Mouse (Mus musculus): Measurements from ENCODE around the gene Hdac9.
A peak's percentile ranks its signal among the peaks of the same experiment; 100 is the strongest.

The Hdac9 gene

DNA sequence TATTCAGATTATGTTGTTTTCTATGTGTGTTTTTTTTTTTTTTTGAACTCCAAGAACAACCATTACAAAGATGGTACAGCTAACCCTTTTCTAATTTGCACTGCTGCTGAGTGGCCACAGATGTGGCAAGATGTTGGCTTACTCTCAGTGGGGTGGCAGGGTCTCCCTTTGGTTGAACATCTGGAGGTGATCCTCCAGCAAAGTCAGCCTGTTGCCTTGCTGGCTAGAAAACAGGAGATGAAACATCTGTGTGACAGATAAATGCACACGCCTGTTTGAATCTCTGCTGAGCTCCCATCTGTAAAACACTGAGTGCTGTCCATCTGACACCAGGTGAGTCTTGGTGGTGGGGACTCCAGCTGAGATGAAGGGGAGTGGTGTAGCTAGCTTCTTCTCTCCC is 537.2 kb downstream of the Hdac9 start:
- no peak for DNase-seq (ENCODE audit: low read depth, low spot score)

DNA sequence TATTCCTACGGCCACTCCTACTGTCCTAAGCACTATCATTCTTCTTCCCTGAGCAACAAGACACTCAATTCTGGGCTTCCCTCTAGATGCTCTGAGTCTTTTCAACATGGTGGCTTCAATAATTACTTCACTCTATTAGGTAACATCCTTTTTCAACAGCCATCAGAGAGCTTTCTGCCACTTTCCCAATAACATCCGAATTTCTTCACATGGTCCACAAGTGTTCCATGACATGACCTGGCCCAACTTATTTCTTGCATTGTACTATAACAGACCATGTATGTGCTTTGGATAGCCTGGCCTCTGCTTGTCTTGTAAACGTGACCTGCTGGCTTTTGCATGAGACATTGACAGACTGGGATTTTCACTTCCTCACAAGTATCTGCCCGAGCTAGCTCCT is 538.3 kb downstream of the Hdac9 start:
- no peak for DNase-seq (ENCODE audit: low read depth, low spot score)

DNA sequence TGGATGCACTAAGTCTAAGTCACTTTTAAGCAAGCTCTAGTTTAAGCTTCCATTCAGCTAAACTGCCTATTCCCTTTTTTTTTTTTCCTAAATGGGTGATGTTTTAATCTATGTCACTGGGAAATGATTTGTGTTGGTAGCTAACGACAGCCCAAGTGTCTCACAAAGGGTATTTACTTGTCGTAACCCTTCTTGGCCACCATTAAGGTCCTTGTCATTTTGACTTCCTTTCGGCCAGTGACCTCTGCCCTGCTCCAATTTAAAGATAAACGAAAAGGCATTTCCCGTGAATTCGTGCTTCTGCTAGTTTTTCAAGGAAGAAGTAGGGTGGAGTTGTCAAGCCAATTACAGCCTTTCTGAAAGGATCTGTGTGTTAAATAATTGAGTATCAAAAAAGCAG is 565.0 kb downstream of the Hdac9 start:
- DNase-seq (ENCODE audit: low read depth, low spot score), result no peak

DNA sequence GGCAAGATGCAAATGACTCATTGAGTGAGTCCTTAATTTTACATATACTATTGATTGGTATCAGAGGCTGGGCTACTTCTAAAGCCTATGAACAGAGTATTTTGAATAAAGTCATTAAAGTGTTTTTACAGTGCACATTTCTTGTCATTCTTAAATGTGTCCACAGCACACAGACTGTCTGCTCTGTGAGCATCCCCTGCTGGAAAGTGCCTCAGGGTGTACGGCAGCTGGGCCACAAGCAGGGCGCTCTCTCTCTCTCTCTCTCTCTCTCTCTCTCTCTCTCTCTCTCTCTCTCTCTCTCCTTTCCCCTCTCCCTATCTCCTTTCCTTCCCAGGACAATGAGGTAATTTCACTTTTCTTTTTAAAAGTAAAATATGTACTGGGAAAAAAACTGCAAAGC is 569.4 kb downstream of the Hdac9 start:
- DNase-seq (ENCODE audit: low read depth, low spot score), result no peak

DNA sequence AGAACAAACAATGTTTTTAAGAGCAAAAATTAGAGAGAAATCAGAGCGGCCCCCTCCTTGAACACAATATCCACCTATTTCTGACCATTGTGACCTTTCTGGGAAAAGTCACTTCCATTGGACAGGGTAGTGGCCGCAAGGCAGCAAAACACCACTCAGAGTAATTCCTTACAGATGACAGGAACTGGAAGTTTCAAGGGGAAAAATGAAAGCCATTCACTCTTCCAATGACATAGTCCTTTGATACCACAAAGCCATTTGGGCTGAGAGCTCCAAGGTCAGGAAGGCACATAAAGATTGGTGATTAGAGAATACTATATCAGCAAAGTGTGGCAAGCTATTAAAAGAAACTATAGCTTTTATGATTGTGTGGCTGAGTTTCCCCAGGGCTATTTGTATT is 574.1 kb downstream of the Hdac9 start:
- DNase-seq (ENCODE audit: low read depth, low spot score), result no peak

DNA sequence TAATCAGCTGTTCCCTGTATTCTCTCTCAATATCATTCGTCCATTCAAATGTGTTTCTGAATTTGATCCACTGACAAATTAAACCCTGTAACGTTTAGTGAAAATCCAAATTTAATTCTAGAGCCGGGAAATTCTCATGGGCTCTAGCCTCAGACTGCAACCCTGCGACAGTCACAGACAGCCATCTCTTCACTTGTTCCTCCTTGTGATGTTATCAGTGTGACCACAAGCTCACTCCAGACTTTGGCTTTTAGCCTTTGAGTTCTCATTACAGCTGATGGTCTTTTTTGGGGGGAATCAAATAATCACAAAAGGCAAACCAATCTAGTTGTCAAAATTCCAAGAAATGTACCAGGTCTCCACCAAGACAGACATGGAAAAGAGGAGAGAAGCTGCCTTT is 578.0 kb downstream of the Hdac9 start:
- no peak for DNase-seq (ENCODE audit: low read depth, low spot score)

DNA sequence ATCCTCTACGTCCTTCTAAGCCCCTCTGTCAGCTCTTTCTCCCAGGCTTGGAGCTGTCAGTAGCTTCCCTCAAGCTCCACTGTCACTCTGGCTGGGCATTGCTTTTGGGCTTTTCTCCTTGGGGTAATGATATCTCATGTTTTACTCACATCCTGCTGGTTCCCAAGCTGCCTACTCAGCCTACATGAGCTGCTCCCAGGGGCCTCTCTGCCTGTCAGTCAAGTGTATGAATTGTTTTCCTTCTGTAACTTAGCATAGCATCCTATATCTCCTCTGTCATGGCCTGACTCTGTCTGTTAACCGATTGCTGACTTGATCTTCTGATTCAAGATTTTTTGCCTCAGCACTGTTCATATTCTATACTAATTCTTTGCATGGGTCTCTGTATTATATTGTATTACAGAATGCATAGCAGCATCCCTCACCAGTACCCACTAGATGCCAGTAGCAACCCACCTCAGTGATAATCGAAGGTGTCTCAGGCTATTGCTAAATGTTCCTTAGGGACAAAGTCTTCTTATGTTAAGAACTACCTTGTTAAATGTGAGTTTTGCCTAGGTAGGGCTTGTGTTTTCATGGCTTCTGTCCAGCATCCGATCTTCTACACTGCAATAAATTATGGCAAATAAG is 582.3 kb downstream of the Hdac9 start:
- DNase-seq (ENCODE audit: low read depth, low spot score), result no peak

DNA sequence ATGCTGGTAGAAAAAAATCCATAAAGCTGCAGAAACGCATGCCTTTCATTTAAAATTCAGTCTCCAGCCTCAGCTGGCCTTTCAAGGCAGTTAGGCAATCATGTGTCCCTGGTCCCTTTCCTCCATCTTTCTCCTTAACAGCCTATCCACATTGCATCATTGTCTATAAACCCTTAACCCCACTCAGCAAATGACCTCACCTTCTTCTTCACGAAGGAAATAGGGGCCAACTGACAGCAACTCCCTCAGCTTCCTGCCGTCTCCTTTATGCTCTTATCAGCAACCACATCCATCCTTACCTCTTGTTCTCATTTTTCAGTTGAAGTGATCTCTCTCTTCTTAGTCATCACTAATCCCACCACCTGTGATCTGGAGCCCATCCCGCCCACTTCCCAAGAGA is 584.0 kb downstream of the Hdac9 start:
- DNase-seq (ENCODE audit: low read depth, low spot score), result no peak

DNA sequence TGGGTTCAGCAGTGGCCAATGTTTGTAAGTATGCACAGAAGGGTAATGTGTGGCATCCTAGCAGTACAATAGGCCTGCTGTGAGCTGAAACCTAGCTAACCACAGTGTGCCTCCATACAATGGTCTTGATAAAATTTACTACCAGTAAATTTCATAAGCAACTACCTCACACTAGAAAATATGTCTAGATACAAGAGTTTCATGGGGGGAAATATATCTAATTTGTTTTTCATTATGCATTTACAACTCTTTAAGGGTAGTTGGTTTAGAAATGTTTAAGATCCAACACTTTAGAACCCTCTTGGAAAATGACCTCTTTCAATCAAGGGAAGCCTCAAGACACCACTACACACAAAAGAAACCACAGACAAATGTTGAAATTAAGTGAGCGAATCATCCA is 589.8 kb downstream of the Hdac9 start:
- no peak for DNase-seq (ENCODE audit: low read depth, low spot score)

DNA sequence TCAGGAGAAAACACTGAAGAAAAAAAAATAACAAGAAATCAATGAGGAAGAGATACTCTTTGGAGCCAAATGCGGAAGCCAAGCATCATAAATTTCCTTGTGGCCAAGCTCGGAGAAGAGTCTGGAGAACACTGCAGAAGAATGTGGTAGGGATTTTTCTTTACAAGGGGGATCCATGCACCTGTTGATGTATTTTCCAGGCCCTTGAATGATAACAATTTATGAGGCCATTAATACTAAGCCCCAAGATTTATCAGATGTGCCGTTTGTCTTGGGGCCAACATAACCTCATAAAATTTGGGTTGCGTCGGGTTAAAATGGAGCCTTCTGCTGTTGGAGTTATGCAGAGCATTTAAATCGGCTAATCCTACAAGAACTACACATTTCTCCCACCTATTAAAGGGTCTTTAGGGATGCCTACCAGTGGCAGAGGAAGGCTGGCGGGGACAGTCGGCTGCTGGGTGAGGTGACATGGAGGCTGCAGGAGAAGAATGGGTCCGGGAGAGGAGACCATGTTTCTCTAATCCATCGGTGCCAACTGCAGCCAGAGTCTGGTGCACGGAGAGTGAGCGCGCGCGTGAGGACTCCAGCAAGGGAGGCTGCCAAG is 604.7 kb downstream of the Hdac9 start:
- DNase-seq (ENCODE audit: low read depth, low spot score), result no peak

DNA sequence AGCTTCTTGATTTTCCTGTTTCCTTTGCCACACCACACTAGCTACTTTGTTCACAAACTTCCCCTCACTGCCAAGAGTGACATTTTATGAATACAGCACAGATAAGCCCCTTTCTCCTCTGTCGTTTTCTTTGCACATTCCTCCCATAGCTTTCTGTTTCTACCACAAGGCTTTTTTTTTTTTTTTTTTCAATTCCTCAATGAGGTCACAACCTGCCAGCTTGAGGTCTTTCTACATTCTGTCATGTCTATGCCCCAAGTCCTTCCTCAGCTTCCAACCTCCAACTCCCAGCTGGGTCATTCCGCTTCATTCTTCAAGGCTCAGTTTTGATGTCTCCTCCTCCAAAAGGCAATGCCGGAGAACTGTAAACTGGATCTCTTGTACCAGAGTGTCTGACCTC is 611.4 kb downstream of the Hdac9 start:
- no peak for DNase-seq (ENCODE audit: low read depth, low spot score)

DNA sequence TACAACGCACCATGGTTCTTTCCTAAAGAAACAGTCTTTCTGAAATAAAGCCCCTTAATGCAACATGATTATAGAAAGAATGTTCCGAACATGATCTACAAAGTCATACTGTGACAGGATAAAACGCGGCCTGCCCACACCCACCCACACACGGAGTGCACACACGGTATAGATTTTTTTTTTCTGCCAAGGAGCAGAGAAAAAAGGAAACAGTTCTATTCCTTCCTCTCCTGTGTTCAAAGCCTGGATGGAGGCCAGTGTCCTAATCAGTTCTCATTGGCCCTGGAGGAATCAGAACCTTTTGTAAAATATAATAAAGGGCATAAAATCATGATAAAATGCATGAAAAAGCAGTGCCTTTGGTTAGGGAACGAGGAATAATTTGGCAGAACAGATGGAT is 624.5 kb downstream of the Hdac9 start:
- no peak for DNase-seq (ENCODE audit: low read depth, low spot score)

DNA sequence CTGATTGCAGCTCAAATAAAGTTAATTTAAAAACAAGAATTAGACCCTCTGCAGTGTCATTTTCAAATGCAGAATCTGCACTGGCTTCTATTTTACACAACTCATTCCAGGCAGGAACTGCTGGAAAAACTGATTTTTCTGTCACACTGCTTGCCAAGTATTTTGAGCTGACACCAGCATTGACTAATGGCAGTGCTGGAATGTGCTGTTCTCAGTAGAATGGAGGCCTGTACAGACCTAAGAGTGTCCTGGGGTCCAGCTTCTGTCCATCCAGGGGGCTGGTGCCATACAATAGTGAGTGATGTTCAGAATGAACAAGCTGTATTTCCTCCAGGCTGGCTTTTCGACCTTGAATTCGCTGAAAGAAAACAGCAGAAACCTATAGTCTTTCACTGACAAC is 629.7 kb downstream of the Hdac9 start:
- DNase-seq (ENCODE audit: low read depth, low spot score), result no peak

DNA sequence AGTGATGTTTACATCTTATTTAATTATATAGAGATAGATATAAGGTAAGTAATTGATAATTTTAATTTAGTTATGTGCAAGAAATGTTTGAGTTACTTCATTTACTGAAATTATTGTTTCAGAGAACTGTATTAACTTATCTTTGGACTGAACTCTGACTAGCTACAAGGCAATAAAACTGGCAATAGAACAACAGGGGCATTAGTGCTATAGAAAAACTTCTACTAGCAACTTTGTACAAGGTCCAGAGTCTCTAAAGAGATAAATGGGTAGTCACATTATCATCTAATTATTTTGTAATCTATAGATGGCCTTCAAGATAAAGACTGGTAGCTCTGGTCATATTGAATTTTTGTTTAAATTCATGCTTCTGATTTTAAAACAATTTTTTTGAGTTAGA is 632.0 kb downstream of the Hdac9 start:
- DNase-seq (ENCODE audit: low read depth, low spot score), result no peak

DNA sequence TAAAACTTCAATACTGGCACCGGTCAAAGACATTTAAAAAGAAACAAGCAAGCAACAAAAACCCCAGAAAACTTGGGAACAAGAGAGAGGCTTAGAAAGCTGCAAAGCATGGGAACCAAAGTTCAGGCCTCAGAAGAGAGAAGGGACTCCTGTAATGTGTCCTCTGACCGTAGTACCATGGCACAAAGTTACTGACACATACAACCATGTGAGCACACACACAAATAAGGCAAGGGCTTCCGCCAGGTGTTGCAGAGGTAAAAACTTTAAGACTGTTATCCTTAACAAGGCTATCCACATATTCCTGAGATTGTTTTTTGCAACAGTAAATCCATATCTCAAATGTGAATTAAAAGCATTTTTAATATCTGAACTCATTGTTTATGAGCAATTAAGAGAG is 632.5 kb downstream of the Hdac9 start:
- DNase-seq (ENCODE audit: low read depth, low spot score), result no peak

DNA sequence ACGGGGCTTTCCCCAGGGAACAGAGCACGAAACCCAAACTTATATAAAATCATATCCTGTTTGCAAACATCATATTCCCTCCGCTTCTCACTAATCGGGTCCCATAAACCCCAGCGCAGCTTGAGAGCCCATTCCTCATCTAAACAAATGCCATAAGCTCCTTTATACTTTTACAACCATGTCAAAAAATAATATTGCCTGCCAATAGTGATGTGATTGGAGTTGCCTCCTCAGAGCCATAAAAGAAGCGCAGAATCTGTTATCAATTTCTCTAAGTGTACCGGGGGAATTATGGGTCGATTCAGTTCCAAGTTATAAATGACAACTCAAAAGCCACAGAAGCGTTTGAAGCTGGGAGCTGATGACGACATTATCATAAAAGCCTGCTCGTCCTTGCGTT is 638.1 kb downstream of the Hdac9 start:
- DNase-seq (ENCODE audit: low read depth, low spot score), result no peak

DNA sequence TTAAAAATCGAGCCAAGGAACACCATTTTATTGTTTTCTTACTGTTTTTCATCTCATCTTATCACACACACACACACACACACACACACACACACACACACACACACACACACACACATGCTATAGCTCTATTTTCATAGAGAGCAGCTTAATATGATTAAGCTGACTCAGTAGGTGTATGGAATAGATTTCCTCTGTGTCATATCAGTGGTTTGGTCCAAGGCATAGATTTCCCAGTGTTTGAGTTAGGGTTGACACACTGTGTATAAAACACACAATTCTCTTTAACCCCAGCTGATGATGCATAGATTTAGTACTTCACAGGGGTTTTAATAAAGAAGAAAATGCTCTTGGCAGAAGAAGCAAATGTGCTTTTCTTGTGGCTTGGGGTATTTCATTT is 643.1 kb downstream of the Hdac9 start:
- no peak for DNase-seq (ENCODE audit: low read depth, low spot score)

DNA sequence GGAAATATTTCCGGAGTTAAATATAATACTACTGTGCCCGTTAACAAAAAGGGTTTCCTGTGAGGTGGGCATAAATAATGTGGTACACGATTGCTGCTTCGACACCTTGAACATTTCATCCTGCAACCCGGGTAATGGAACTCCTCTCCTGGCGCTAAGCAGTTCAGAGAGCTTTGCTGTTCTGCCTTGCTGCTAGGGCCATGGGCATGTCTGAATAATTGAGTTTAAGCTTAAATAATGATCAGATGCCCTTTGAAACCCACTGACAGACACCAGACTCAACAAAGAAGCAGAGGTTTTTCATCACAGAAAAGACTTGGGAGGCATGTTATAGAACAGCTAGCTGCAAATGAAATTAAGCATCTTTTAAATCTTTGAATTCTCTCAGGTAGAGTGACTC is 646.8 kb downstream of the Hdac9 start:
- DNase-seq (ENCODE audit: low read depth, low spot score), result no peak

DNA sequence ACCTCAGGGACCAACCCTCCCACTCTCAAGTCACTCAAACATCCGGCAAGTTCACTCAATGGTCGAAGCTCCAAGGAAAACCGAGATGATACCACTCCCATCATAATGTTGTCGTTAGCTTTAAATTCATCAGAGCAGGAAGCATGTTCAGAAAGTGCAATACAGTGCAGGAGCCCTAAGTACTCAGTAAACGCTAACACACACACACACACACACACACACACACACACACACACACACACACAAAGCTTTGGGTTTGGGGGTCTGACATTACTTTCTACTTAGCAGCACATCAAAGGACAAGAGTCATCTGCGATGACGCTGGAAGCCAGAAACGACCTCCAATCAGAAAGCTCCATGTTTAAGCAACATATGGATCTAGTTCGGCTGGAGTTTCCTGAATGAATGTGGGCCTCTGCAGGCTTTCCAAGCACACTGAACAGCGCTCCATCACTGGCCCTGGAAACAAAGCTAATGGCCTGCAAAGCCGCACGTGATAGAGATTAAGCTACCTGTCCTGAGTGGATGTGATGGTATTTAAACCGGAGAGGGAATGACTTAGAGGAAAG is 647.3 kb downstream of the Hdac9 start:
- no peak for DNase-seq (ENCODE audit: low read depth, low spot score)

DNA sequence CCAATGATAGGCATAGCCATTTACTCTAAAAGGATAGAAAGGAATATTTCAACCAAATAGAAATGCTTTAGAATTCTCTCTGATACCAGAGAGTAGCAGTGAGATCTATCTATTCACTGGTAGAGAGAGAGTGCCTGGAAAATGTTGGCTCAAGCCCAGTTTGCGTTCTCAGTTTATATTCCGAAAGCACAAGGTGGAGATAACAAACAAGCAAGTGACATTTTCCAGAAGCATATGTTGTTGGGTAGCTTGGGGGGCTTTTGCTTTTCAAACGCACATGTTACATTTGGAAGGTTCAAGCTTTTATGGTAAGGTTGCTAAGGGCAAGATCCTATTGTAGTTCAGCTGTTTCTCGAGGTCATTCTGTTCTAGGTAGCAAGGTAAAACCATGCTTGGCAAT is 657.2 kb downstream of the Hdac9 start:
- no peak for DNase-seq (ENCODE audit: low read depth, low spot score)

DNA sequence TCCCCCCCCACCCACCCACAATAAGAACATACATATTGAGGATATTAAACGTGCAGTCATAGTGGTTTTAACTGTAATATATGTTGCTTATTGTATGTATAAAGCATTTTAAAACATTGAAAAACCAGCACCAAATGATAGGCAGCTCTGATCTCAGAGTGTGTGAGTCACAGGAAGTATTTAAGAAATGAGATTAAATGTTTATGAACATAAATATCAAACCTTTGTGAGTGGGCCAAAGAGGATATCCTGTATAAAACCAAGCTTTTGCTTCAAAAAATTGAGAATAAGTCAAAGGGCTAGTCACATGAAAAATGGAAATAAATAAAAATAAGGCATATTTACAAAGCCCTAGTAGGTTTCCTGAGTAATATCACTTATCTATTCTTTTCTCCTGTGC is 667.7 kb downstream of the Hdac9 start:
- DNase-seq (ENCODE audit: low read depth, low spot score), result no peak

DNA sequence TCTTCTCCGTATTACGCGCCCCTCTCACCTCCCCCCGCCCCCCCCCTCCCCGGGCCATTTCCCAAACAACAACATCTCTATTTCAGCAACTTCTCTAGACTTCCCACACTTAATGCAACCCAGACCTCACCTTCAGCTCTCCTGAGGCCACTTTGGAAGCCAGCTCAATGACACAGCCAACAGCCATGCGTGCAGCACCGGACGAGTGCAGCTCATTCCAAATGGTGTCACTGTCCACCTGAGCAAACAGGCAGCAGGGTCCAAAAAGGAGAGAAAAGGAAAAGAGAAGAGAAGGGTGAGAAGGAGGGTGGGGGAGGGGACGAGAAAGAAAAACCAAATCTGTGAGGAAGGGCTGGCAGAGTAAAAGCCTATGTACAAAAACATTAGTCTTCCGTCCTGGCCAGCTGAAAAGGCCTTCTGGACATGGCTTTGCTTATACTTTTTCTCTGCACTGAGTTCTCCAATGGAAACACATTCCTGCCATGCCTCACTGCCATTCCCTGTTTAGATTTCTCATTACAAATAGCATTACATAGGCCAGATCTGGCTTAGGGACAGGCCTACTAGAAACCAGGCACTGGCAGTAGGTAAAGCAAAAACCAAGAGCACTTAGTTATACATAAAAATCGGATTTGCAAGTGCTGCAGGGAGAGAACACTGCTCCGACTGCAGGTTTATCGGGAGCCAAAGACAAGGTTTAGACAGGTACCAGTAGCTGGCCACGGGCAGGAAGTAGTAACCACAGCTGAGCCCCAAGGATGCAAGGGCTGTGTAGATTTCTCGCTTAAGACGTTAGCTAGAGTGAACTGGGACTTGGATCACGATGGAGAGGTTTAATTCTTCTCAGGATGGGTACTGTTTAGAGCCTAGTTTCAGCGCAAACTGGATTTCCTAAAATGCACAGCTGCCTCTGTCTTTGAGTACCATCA is 668.4 kb downstream of the Hdac9 start:
- peak; percentile 28 for DNase-seq (ENCODE audit: low read depth, low spot score)

DNA sequence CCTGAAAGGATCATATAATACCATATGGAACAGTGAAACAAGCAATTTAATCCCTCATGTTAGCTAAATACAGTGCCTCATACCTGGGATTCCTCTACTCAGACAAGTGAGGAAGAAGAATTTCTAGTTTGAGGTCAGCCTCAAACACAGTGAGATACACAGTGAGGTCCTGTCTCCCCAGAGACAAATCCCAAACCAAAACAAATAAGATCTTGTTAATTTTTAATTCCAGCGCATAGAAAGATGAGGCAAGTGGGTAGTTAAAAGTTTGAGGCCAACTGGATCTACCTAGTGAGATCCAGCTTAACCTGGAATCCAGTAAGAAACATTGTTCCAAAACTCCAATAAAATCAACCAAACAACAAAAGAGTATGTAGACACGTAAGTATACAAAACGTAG is 678.1 kb downstream of the Hdac9 start:
- no peak for DNase-seq (ENCODE audit: low read depth, low spot score)

Measured in CD4-positive helper T cell, adult 2 months (primary cell).